ENCODE assay signal across 19 mouse cellular contexts in genomic region chr2:68345269-68345668, GRCm38 (mm10).
"Had no signal": no experiment of that assay in that cellular context is flagged by ENCODE, and none has a peak within 500 bp of the region (broad histone marks: within the 10 kb centered on the region; RNA-seq: fewer than 3 reads in every experiment).

No protein-coding gene starts in this region.

- DNase-seq: lung, adult 18-20 months; lung, embryonic 14.5 days; lung, postnatal 14 days; lung, postnatal 36 days; midbrain, embryonic 14.5 days; retina, postnatal 1 day; right cerebral cortex, adult 18-20 months; right cerebral cortex, postnatal 25 days; right cerebral cortex, postnatal 4 days; spleen, adult 18-20 months; thymus, adult 18-20 months; thymus, postnatal 14 days; thymus, postnatal 36 days had no signal

- H3K9ac ChIP-seq: liver, embryonic 14.5 days; lung, embryonic 14.5 days; midbrain, embryonic 12.5 days; neural tube, embryonic 13.5 days; neural tube, embryonic 15.5 days had no signal

- H3K9me3 ChIP-seq: midbrain, embryonic 12.5 days; neural tube, embryonic 13.5 days; neural tube, embryonic 15.5 days had no signal

- H3K36me3 ChIP-seq: neural tube, embryonic 15.5 days had no signal

- H3K4me2 ChIP-seq: lung, embryonic 14.5 days; midbrain, embryonic 12.5 days; neural tube, embryonic 13.5 days; neural tube, embryonic 15.5 days had no signal

- H3K27ac ChIP-seq: liver, embryonic 14.5 days; macrophage; midbrain, embryonic 12.5 days; neural tube, embryonic 13.5 days; neural tube, embryonic 15.5 days had no signal

- H3K4me3 ChIP-seq: megakaryocyte, embryonic 14.5 days; midbrain, embryonic 12.5 days; neural tube, embryonic 13.5 days; neural tube, embryonic 15.5 days had no signal

- H3K27me3 ChIP-seq: midbrain, embryonic 12.5 days; neural tube, embryonic 13.5 days; neural tube, embryonic 15.5 days had no signal
